Mouse (Mus musculus): Measurements from ENCODE around the gene AC161166.1.

AC161166.1 gene

DNA sequence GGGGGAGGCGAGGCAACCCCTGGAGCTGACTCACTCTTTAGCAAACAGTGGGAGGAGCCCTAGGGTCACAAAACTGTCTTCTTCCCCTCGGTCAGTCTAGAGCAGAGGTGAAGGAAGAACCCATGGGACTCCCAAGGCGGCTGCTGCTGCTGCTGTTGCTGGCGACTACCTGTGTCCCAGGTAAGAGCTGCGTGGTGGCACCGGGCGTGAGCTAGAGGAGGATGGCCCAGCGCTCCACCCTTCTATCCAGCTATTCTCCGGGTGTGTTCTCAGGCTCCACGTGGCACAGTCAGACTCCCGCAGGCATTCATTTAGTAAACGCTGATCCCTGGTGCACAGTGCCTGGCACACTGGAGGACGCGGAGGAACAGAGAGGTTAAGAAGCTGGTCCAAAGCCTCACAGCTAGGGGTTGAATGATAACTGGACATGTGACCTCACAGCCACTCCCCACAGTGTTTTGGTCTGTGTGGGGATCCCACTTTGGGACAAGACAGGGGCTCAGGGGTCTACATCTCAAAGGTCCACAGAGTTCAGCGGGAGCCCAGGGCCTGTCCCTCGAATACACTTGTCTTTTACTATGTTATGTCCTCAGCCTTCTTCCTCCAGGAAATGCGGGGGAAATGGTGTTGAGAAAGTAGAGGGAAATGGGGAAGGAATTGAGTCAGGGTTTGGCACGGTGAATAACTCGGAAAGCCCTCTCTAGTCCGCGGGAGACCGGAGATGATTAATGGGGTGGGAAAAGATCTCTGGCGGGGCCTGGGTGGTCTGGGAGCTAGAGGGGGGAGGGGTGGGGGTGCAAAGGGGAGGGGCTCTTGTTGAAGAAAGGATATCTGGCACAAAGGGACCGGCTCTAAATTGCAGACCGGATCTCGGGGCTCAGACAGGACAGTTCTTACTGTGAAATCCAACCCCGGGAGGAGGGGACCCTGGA is 49.6 kb downstream of the AC161166.1 start, which contains the start of gene Plaur:
TSS of gene Plaur (plus strand) at position 97 of the 932 bp plus-strand sequence.
- no peak for DNase-seq (ENCODE audit: low read depth, low spot score)

GRCm38 (mm10) chr7:24461376-24462051 is 50.7 kb downstream of the AC161166.1 start:
- no peak for DNase-seq (ENCODE audit: low read depth, low spot score)

Data from retina, postnatal 7 days (tissue).